Mouse (Mus musculus): ENCODE measurements at regions not wholly inside any gene's neighbourhood (a gene's known extent, or its start where the extent isn't known, plus 50 kb on each side); places are given as distances from the start of the nearest gene placed in this dataset.

DNA sequence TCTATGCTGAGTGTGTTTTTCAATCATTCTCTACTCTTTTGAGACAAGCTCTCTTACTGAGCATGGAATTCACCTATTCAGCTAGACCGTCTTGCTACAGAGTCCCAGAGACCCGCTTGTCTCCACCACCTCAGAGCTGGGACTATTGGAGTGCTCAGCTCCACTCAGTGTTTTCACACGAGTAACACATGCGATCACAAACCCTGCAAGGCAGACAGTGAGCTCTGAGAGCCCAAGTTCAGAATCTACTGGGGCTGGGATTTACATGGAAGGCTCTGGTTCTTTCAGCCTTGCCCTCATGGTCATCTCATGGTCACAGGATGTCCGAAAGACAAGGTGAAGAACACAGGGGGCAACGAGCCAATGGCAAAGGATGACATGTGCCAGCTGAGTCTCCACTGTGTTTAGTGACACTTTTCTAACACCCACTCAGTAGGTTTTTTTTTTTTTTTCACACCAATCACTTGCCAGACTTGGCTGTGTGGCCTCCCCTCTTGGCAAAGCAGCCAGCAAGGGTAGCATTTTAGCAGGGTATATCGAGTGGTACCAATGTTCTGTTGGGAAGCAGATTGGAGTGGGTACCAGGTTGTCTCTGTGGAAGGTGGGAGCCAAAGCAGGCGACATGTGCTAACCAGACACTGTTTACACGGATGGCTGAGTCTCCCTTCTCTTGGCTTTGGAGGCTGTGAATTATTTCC, 51.2 kb upstream of the Gtsf1l start:
- peak; percentile 51 to 57 for DNase-seq (ENCODE audit: low spot score in 2 of 2)

DNA sequence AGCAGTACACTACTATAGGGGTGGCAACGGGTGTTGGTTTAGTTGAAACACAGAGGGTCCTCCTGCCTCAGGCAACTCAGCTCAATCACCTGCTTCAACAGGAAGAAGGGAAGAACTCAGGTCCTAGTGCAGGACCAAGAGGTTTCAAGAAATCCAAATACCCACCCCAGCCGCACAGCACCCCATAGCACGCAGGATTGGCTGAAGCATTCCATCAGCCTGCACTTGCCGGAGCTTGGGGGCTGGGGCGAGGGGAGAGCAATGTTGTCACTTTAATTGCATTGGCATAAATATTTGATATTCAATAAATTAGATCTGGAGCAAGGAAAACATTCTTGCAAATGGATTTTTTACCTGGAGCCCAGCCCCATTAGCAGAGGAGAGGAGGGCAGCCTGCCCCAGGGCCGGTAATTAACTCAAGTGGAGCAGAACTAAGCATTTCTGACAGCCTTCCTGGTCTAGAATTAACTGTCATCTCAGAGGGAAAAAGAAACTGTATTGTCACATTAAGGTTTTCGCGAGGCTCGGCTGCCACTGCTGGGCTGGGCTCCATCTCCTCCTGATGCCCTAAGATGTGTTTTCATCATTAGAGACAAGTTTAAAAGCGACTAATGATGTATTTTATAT, 55.2 kb upstream of the Gtsf1l start:
- no peak for DNase-seq (ENCODE audit: low spot score in 2 of 2)

DNA sequence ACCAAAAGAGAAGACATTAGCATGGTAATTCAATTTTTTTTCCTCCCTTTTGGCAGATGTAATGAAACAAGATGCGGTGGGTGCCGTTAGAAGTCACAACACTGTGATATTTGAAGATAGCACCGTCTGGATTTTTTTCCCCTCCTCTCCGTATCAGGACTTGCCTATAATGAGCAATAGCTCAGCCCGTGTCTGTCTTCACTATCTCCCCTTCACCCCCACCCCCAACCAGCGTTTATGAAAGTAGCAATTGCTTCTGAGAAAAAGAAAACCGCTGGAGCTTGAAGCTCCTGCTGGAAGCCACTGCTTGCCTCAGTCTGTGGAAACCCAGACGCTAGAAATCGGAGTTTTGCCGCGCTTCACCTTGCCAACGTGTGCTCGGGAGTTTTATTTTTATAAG, 55.8 kb upstream of the Gtsf1l start:
- no peak for DNase-seq (ENCODE audit: low spot score in 2 of 2)

DNA sequence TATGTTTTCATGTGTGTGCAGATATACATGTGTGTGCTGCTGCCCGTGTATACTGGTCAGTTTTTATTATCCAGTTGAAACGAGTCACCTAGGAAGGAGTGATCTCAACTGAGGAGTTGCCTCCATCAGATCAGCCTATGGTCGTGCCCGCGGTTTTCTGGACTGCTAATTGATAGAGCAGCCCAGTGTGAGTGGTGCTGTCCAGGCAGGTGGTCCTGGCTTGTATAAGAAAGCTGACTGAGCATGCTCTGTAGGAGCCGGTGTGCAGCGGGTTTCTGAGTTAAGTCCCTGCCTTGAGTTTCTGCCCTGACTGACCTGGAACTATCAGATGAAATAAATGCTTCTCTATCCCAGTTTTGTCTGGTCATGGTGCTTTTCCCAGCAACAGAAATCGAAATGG, 56.9 kb upstream of the Tox2 start:
- no peak for DNase-seq (ENCODE audit: low spot score in 2 of 2)

DNA sequence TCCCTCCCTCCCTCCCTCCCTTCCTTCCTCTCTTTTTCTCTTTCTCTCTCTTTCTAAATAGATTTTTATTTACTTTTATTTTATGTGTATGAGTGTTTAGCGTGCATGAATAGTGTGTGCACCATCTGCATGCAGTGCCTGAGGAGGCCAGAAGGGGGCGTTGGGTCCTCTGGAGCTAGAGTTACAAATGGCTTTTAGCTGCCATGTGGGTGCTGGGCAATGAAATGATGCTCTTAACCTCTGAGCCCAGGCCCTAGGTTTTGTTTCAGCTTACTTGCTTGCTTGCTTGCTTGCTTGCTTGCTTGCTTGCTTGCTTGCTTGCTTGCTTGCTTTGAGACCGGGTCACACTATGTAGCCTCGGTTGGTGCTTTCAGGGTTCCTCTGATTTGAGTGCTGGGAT, 56.4 kb upstream of the Tox2 start:
- DNase-seq (ENCODE audit: low spot score in 2 of 2): no peak

DNA sequence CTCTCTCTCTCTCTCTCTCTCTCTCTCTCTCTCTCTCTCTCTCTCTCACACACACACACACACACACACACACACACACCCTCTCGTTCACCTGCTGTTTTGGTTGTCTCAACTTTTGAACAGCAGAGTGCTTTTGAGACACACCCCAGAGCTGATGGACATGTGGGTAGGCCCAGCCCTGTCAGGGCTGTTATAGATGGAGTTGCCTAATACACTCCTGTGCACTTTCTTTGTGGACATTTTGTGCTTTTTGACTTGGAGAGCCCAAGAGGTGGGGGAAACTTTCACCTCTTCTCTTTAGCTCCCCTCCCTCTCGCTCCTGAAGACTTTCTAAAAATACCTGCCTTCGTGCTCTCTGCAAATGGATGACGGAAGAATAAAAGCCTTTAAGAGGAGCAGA, 55.5 kb upstream of the Tox2 start:
- DNase-seq (ENCODE audit: low spot score in 2 of 2): no peak

DNA sequence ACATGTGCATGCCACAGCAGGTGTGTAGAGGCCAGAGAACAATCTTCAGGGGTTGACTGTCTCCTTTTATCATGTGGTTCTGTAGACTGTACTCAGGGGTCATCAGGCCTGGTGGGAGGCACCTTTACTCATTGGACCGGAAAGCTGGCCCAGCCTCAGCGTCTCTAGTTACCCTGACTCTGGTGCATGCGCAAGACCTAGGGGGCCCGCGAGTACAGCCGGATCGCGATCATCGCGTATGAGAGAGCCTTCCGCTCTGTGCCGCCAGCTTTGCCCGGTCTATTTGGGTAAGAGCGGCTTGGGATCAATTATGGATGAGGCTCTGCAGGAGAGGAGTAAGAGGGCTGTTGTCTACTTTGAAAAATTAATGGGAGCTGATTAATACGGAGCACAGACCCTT, 51.9 kb upstream of the Tox2 start:
- DNase-seq (ENCODE audit: low spot score in 2 of 2): no peak

DNA sequence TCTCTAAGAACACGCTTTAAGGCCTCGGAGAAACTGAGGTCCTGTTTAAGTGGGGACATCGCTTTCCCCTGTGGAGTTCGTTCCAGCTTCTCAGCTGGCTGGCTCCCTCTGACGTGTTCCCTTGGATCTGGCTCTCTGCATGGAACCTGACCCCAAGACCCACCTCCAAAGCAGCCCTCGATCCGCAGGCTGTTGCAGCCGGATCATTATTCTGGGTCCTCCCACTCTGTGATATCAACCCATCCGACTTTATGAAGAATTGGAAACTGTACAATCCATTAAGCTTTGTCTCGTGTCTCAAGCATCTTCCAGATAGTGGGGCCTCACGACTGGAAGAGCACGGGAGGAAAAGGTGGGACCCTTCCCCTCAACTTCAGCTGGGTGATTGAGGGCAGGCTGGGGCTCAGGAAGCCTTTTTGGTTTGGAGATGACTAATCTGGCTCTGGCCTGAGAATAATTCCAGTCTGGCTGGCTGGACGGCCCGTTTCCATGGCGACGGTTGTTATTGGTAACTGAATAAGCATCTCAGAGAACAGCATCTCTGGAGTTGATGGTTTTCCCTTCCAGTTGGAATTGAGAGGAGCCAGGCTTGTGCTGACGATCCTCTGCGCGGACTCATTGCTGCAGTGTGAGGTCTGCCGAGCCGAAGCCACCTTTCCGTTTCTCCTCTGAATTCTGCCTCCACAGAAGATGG, 50.4 kb upstream of the Tox2 start:
- peak; percentile 85 to 91 for DNase-seq (ENCODE audit: low spot score in 2 of 2)

Measured in layer of hippocampus, adult 8-10 months (tissue).